Mouse (Mus musculus): Measurements from ENCODE around the gene Dlx2.

GRCm38 (mm10) chr2:71531124-71531590 is 15.4 kb downstream of the Dlx2 start:
- TF ChIP-seq GATA1 (IDR thresholded peaks at IDR 0.05; ENCODE audit: borderline replicate concordance, low read length) (no peak), FLI1 (IDR thresholded peaks at IDR 0.05; ENCODE audit: low read length) (no peak)
